Mouse (Mus musculus) ES-E14 (cell line): ENCODE results near the gene Rbpj.

Source experiments
- CHD2 ChIP-seq: IDR thresholded peaks from 2 replicates; pipeline ENCODE4 v1.6.1; 2014; ENCODE audit warnings: mild to moderate bottlenecking, low read depth, low read length, inconsistent platforms
- ZC3H11A ChIP-seq: IDR thresholded peaks from 2 replicates; pipeline ENCODE4 v1.6.1; 2012; ENCODE audit warnings: low read depth, mild to moderate bottlenecking, inconsistent platforms, low read length, borderline replicate concordance

- TF ChIP-seq ZC3H11A: no peak
- TF ChIP-seq CHD2: no peak
Observed at GRCm38 (mm10) chr5:53602194-53602593, 136.2 kb downstream of the Rbpj start.
